Mouse (Mus musculus): ENCODE data around the gene Ncln.

Ncln gene

GRCm38 (mm10) chr10:81517227-81517626 lies 21.0 kb upstream of the Ncln start:
- peak in 1 of 2 experiments; percentile 64 for DNase-seq (ENCODE audit: low spot score in 2 of 2)

GRCm38 (mm10) chr10:81513798-81514197 lies 17.6 kb upstream of the Ncln start:
- no peak for DNase-seq (ENCODE audit: low spot score in 2 of 2)

- DNase-seq (ENCODE audit: low spot score in 2 of 2), result no peak
These were observed 14.1 kb upstream of the Ncln start for GRCm38 (mm10) chr10:81510246-81510810.

DNA sequence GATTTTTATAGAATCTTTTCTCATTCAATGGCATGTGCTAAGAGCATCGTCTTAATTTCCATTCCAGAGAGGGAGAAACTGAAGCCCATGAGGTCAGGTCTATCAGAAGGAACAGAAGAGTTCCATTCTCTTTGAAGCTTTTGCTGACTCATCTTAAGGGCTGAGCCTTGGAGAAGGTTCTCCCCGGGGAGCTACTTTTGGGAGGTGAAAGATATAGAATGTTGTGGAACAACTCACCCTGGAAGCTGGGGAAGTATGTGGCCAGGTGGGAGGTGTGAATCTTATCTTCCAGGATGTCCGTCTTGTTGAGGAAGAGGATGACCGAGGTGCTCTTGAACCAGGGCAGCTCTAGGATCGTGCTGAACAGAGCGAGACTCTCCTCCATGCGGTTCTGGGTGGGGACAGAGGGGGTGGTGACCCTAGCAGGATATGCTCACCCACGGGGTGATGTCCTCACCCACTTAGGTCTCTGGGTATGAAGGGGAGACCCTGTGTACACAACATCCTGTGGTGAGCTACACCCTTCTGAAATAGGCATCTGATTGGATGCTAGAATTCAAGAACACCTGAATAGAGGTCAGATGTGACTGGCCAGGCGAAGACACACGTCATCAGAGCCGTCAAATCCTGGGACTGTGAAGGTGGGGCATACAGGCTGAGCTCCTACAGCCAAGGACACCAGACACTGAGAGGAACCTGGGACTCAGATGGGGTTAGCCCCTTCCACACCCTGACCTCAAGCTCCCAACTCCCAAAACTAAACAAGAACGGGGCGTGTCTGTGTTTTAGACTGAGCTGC lies 11.7 kb upstream of the Ncln start:
- no peak for DNase-seq (ENCODE audit: low spot score in 2 of 2)

DNA sequence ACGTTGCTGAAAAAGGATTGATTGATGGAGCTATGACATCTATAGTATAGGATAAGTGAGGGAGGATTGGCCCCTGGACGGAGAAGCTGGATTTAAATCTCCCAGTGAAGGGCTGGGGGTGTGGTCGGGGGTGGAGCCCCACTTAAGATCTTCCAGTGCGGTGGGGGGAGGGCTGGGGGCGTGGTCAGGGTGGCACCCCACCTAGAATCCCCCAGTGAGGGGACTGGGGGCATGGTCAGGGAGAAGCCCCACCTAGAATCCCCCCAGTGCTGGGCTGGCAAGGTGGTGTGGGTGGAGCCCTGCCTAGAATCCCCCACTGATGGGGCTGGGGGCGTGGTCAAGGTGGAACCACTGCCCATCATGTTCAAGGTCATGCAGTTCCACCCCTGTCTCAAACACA lies 10.9 kb upstream of the Ncln start:
- DNase-seq (ENCODE audit: low spot score in 2 of 2), result no peak

- no peak for DNase-seq (ENCODE audit: low spot score in 2 of 2)
These were observed 8.9 kb upstream of the Ncln start for GRCm38 (mm10) chr10:81505016-81505664.

GRCm38 (mm10) chr10:81502658-81503057 lies 6.5 kb upstream of the Ncln start:
- peak; percentile 94 to 96 for DNase-seq (ENCODE audit: low spot score in 2 of 2)

GRCm38 (mm10) chr10:81501863-81502262 lies 5.7 kb upstream of the Ncln start:
- no peak for DNase-seq (ENCODE audit: low spot score in 2 of 2)

DNA sequence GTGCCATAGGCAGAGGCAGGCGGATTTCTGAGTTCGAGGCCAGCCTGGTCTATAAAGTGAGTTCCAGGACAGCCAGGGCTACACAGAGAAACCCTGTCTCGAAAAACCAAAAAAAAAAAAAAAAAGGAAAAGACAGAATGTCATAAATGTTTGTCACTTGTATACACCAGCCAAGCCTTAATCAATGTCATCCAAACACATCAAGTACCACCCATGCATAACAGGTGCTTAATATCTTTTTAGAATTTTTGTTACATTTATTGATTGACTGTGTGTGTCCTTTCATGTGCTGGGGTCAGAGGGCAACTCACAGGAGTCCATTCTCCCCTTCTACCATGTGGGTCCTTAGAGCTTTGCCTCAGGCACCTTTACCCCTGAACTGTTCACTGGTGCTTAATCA lies 3.8 kb upstream of the Ncln start, which contains the start of gene S1pr4:
Gene S1pr4 (minus strand): TSS at position 101 of the 400 bp plus-strand sequence.
- no peak for DNase-seq (ENCODE audit: low spot score in 2 of 2)

- DNase-seq (ENCODE audit: low spot score in 2 of 2), result peak; percentile 67 to 82
These were observed 3.2 kb upstream of the Ncln start for GRCm38 (mm10) chr10:81499250-81499901.

- peak; percentile 44 to 57 for DNase-seq (ENCODE audit: low spot score in 2 of 2)
These were observed 2.4 kb upstream of the Ncln start for GRCm38 (mm10) chr10:81498316-81499249.

- DNase-seq (ENCODE audit: low spot score in 2 of 2), result peak; percentile 53 to 68
These were observed 1.4 kb upstream of the Ncln start for GRCm38 (mm10) chr10:81497401-81498270.

DNA sequence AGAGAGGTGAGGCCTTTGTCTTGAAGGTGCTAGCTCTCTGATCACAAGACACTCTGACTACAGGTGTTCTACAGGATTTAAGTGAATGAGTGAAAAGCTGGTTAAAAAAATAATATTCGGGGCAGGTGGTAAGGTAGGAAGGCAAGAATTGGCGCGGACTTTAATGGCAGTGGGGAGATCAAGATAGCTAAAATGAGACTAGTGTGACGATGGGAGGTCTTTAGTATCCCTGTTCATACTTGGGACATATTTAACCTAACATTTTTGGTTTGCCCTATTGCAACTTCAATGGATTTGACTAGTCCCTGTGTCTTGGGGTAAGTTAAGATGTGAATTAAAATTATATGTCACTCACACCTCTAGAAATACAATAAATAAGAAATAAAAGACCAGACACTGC lies 777 bp upstream of the Ncln start:
- DNase-seq (ENCODE audit: low spot score in 2 of 2), result no peak

- DNase-seq (ENCODE audit: low spot score in 2 of 2), result no peak
These were observed 452 bp downstream of the Ncln start for GRCm38 (mm10) chr10:81495616-81496263.

DNA sequence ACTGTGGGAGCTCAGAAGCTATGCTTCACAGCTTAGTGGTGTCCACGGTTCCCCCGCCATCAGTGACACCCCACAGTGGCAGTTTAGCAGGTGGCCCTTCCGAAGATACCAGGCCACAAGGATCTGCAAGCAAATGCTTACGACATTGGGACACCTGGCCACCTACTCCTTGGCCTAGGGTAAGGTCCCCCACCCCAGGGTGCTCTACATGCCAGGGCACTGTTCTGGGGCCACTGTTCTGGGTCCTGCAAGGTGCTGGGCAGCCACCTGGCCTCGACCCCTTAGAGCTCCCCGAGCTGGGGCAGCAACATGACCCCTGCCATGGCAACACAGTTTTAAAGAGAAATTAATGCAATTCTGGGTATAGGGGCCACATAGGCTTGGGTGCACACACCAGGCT lies 1.0 kb downstream of the Ncln start:
- DNase-seq (ENCODE audit: low spot score in 2 of 2), result no peak

DNA sequence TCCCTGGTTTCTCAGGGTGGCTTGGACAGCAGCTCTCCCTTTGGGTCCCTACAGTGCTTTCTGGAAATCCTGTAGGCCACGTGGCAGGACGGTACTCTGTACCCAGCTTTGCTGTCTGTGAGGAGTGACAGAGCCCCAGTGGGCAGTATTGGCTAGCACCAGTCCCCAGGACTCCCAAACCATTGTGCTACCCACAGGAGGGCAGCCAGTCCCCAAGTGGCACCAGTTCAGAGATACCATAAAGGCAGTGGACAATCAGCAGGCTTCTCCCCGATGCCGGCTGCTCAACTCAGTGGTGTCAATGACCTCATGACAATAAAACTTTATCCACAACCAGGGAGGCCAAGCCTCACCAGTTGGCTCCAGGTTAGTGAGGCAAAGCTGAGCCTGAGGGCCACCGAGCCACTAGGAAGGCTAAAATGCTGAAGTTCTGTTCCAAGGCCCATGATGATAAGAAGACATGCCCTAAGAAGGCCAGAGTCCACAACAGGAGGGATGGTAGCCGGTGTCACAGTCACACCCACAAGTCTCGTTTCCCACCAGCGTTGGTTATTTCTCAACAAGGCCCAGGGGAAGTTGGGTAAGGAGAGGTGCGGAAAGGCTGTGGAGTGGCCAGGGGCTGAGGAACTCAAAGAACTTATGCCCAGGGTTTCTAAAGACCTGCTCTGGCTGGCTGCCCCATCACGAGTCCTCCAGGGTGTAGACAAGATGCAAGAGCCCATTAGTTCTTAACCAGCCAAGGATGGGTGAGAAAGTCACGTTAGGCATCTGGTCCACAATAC lies 1.7 kb downstream of the Ncln start:
- no peak for DNase-seq (ENCODE audit: low spot score in 2 of 2)

GRCm38 (mm10) chr10:81493601-81494220 lies 2.5 kb downstream of the Ncln start:
- DNase-seq (ENCODE audit: low spot score in 2 of 2), result peak in 1 of 2 experiments; percentile 64

DNA sequence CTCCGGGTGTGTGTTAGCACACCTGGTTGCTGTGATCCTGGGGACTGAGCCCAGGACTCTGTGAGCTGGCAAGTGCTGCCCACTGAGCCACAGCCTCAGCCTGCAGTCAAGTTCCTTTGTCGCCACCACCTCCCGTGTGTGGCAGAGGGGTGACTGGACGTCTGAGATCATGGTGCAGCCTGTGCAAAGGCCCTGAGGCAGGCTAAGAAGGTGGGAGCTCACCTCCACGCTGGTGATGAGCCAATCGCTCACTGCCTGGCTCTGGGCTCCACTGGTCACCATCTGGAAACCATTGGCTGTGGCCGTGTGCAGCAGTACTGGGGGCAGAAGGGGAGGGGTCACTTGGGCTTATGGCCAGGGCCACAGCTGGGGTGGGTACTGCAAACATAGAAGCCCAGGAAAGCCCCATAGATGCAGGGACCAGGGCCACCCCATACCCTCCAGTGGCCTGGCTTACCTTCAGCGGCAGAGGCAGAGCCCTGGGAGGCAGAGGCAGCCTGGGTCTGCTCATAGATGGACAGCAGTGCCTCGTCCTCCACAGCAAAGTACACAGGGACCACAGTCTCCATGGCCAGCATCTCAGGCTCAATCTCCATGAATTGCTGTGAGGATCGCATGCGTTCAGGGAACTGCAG lies 3.5 kb downstream of the Ncln start:
- no peak for DNase-seq (ENCODE audit: low spot score in 2 of 2)
